14 mouse cellular contexts compared by ENCODE assay signal in genomic region chr17:10675048-10675447, GRCm38 (mm10).
DNase-seq lines count a peak whose midpoint lies in the region; ATAC-seq and TF ChIP-seq lines count a peak whose summit lies in the region.
"Had no signal": no experiment of that assay in that cellular context is flagged by ENCODE, and none has a peak within 500 bp of the region (broad histone marks: within the 10 kb centered on the region; RNA-seq: fewer than 3 reads in every experiment).

No protein-coding gene starts in this region.

- no peaks in the 10 kb centered on the region for H3K36me3 ChIP-seq in forebrain, postnatal 0 days (ENCODE audit: insufficient read depth)
- no peaks in the 10 kb centered on the region for H3K36me3 ChIP-seq in forebrain, embryonic 10.5 days (replicated peaks)
- H3K36me3 ChIP-seq: hindbrain, embryonic 10.5 days; kidney, embryonic 15.5 days; lung, embryonic 15.5 days had no signal

- no peak overlapping the region for H3K4me2 ChIP-seq in forebrain, postnatal 0 days (ENCODE audit: low read depth)
- H3K4me2 ChIP-seq: kidney, embryonic 15.5 days; lung, embryonic 15.5 days had no signal

- WGBS in forebrain, postnatal 0 days: 57% methylated on average over 3 of the region's 3 CpGs
- WGBS in forebrain, embryonic 10.5 days: 76% methylated on average over 3 of the region's 3 CpGs

- ATAC-seq in forebrain, postnatal 0 days: peak; percentile 40; the same call in 1 of the 2 replicates
- peak; percentile 80 for ATAC-seq in common myeloid progenitor, adult 5-6 weeks (replicated peaks; ENCODE audit: low read depth, poor library complexity, severe bottlenecking)

- no peaks in the 10 kb centered on the region for H3K9me3 ChIP-seq in forebrain, postnatal 0 days (ENCODE audit: low read length)
- H3K9me3 ChIP-seq in forebrain, embryonic 10.5 days: no peaks in the 10 kb centered on the region
- H3K9me3 ChIP-seq: hindbrain, embryonic 10.5 days; kidney, embryonic 15.5 days; lung, embryonic 15.5 days had no signal

- TF ChIP-seq CTCF in forebrain, postnatal 0 days (IDR thresholded peaks at IDR 0.05; ENCODE audit: low read depth): no peak

- no peaks in the 10 kb centered on the region for H3K4me1 ChIP-seq in forebrain, postnatal 0 days (ENCODE audit: insufficient read depth)
- no peaks in the 10 kb centered on the region for H3K4me1 ChIP-seq in forebrain, embryonic 10.5 days
- H3K4me1 ChIP-seq: hindbrain, embryonic 10.5 days; lung, embryonic 15.5 days had no signal

- peak; percentile 32 for DNase-seq in forebrain, postnatal 0 days
- DNase-seq in forebrain, embryonic 10.5 days (ENCODE audit: extremely low spot score, low spot score): no peak
- DNase-seq in layer of hippocampus, adult 11-12 months (ENCODE audit: low spot score): peak; percentile 36
- DNase-seq in layer of hippocampus, adult 9-10 months (ENCODE audit: low spot score): no peak
- peak; percentile 80 for DNase-seq in ES-CJ7 (ENCODE audit: low read depth, low spot score)
- DNase-seq in right cerebral cortex, postnatal 14 days: no peak
- DNase-seq in spleen, adult 18-20 months: no peak
- DNase-seq: B cell, adult 2 months; cerebellum, postnatal 36 days; gastrocnemius, postnatal 14 days had no signal

- H3K4me3 ChIP-seq in forebrain, postnatal 0 days (ENCODE audit: low read depth, low read length): no peak overlapping the region
- no peak overlapping the region for H3K4me3 ChIP-seq in forebrain, embryonic 10.5 days
- H3K4me3 ChIP-seq: hindbrain, embryonic 10.5 days; kidney, embryonic 15.5 days; lung, embryonic 15.5 days had no signal

- H3K27ac ChIP-seq in forebrain, postnatal 0 days (ENCODE audit: low read depth, low read length): no peak overlapping the region
- H3K27ac ChIP-seq in forebrain, embryonic 10.5 days: no peak overlapping the region
- H3K27ac ChIP-seq: hindbrain, embryonic 10.5 days; kidney, embryonic 15.5 days; lung, embryonic 15.5 days had no signal

- H3K27me3 ChIP-seq in forebrain, postnatal 0 days (ENCODE audit: insufficient read depth, low read length): no peaks in the 10 kb centered on the region
- H3K27me3 ChIP-seq in forebrain, embryonic 10.5 days (ENCODE audit: poor library complexity, severe bottlenecking): no peaks in the 10 kb centered on the region
- H3K27me3 ChIP-seq: kidney, embryonic 15.5 days; lung, embryonic 15.5 days had no signal

- no peak overlapping the region for H3K9ac ChIP-seq in forebrain, postnatal 0 days
- H3K9ac ChIP-seq: kidney, embryonic 15.5 days; lung, embryonic 15.5 days had no signal

Comparison
In these comparisons a context has a peak if more than half of its experiments do, and no peak if none do; other contexts are left out.
1. DNase-seq: peak in forebrain, postnatal 0 days (single experiment), layer of hippocampus, adult 11-12 months (single experiment) and ES-CJ7 (single experiment); none in forebrain, embryonic 10.5 days (single experiment), layer of hippocampus, adult 9-10 months (single experiment), right cerebral cortex, postnatal 14 days (single experiment) and spleen, adult 18-20 months (0 of 2).